Mouse (Mus musculus) cerebellum, postnatal 4 days (tissue): ENCODE measurements at regions not wholly inside any gene's neighbourhood (a gene's known extent, or its start where the extent isn't known, plus 50 kb on each side); places are given as distances from the start of the nearest gene placed in this dataset.

Source experiments
- DNase-seq, 2 experiments: peaks; one replicate each; pipeline ENCODE4 v3.0.0; 2022; ENCODE audit warnings: low spot score in 2 of 2, mixed read lengths in 1 of 2

- no peak for DNase-seq
Observed at GRCm38 (mm10) chr2:46678366-46678765, 1561.2 kb upstream of the Zeb2 start.

- DNase-seq = no peak
Observed at GRCm38 (mm10) chr2:46669517-46670291, 1552.5 kb upstream of the Zeb2 start.

GRCm38 (mm10) chr2:46666990-46667337 is 1549.8 kb upstream of the Zeb2 start:
- DNase-seq = no peak

GRCm38 (mm10) chr2:46666084-46666989 is 1549.1 kb upstream of the Zeb2 start:
- DNase-seq = no peak

DNA sequence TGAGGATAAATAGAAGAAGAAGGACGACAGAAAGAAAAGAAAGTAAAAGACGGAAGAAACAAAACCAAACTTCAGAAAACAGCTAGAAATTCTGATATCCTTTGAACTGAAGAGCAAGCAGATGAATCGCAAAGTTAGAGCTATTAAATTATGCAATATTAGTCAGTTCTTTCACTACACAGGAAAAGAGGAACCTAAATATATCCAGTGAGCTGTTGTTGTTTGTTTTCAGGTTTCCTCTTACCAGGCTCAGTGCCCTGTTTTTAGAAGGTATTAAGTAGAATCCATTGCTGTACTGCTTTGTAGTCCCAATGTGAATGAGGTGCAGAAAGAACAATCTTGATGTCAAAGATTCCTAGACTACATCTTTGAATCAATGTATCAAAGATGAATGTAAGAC is 1544.7 kb upstream of the Zeb2 start:
- DNase-seq = no peak

GRCm38 (mm10) chr2:46660577-46660976 is 1543.4 kb upstream of the Zeb2 start:
- no peak for DNase-seq

DNA sequence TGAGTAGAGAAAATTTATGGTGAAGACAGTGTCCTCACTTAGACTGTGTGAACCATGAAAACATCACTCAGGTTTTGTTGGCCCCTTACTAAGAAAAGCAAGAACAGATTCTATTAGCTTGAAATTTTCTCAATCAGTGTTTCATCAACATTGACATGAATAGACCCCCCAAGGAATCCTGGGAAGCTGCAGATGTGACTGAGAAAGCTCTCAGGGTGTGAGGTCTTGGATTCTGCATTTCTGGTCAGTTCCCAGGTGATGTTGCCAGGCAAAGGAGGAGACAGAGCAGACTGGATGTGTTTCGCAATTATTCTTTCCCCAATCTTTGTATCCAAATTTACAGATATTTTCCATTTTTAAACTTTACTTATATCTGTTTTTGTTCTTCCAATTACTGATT is 1538.1 kb upstream of the Zeb2 start:
- no peak for DNase-seq

DNA sequence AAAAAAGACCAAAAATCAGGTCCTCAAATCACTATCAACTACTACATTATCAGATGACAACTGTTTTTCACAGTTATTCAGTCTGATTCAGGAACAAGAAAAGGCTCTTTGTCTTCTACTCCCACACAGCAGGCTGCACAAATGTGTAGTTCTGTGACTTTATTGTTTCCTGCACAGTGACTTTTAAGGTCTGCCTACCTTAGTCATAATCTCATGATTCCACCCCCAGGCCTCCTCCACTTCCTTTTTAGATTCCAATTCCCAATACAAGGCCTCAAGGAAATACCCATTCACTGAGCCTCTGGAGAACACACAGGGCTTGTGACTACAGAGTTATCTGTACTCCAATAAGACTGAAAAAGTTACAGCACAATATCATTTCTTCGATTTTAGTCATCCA is 1535.4 kb upstream of the Zeb2 start:
- DNase-seq = no peak

DNA sequence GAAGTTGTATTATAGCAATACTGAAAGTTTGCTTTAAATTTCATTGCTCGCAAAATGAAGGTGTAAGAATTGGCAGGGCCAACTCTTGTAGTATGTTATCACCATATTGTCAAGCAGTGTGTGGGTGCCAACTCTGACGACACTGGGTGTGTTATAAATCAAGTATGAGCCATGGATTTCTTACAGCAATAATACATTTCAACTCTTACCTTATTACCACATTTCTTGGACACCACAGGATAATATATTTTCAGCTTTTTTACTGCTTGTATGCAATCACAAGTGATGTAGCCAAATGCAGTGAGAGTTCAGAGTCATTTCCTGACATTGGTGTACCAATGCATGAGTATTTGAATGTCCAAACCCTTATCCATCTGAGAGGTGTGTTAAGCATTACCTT is 1529.2 kb upstream of the Zeb2 start:
- no peak for DNase-seq

DNA sequence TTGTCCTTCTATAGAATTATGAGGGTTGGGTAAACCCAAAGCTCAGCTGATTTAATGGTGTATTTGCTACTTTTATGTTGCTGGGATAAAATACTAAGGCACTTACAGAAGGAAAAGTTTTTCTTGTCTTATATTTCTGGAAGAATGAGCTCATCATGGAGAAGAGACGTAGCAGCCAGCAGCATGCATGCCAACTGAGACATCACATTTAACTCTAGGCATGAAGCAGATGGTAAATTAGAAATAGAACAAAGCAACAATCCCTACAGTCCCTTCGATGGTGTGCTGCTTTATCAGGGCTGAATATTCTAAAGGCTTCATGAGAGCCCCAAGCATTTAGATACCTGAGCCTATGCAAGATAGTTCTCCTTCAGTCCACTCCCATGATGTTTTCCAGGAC is 1492.0 kb upstream of the Zeb2 start:
- no peak for DNase-seq

DNA sequence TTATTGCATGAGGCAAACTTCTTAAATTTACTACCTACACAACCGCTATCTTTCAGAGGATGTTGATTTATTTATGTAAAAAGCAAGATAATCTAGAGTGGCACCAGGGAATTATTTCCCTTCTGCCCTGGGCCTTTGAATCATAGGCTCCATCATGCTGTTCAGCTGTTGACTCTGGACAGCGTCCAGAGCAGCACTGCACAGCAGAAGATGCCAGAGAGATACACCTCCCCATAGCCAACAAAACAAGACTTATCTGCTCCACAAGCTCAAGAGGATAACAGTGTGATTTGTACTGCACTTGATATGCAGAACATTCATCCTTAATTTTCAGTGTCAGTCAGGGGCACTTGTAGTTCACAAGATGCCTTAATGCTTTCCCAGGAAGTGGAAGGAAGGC is 1464.6 kb upstream of the Zeb2 start:
- no peak for DNase-seq

DNA sequence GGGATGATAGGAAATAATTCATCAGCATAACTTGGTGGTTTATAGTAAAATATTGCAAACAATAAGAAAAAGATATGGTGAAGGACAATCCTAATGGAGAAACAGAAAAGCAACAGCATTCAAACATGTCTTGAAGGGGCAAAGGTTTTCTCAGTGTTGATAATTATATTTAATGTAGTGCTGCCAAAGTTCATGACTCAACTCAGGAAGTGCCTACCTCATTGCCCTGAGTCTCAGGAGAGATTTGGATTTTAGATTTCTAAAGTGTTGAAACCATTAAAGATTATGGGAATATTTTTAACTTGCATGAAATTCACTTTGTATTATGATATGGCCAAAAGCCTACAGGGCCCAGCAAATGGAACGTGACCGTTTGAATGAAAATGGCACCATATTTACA is 1453.2 kb upstream of the Zeb2 start:
- DNase-seq = no peak

DNA sequence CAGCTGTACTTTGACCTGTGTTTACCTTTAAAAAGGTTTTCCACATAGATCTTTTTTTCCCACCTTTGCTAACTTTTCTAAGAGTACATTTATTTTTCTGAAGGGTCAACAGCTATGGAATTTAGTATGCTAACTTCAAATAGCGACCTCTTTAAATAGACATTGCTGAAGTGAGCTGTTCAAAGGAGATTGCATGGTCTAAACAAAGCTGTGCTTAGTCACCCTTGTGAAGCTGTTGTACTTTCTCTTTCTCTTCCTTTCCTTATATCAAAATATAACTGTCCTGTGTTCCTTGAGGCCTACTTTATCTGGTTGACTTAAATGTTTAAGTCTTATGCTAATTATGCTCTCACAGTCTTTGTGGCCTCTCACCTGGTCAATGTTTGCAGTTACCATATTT is 1416.2 kb upstream of the Zeb2 start:
- no peak for DNase-seq

DNA sequence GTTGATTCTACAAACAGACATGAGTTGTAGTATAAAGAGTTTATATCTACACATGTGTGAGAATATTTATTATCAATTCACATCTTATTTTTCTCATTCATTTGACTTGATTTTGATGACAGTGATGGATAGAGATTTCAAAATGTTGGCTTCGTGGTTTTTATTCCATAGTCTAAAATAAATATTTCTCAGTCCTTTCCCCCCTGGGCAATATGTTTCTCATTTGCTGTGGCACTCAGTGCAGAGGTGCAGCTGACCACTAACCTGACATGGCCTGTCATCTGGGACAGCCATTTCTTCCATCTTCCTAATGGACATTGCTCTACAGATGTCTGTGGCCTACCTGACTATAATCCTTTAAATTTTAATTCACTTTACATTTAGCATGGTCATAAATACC is 1413.5 kb upstream of the Zeb2 start:
- no peak for DNase-seq

GRCm38 (mm10) chr2:46525223-46525622 is 1408.0 kb upstream of the Zeb2 start:
- DNase-seq = no peak

- DNase-seq = no peak
Observed at GRCm38 (mm10) chr2:46524625-46525024, 1407.4 kb upstream of the Zeb2 start.

- DNase-seq = no peak
Observed at GRCm38 (mm10) chr2:46521147-46521965, 1404.2 kb upstream of the Zeb2 start.

- DNase-seq = no peak
Observed at GRCm38 (mm10) chr2:46512237-46513028, 1395.2 kb upstream of the Zeb2 start.

DNA sequence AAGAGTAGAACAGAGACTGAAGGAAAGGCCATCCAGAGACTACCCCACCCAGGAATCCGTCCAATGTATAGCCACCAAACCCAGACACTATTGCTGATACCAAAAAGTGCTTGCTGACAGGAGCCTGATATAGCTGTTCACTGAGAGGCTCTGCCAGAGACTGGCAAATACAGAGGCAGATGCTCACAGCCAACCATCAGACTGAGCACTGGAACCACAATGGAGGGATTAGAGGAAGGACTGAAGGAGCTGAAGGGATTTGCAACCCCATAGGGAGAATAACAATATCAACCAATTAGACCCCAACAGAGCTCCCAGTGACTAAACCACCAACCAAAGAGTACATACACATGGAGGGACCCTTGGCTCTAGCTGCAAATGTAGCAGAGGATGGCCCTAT is 1389.8 kb upstream of the Zeb2 start:
- no peak for DNase-seq

- DNase-seq = no peak
Observed at GRCm38 (mm10) chr2:46503074-46503473, 1385.9 kb upstream of the Zeb2 start.

GRCm38 (mm10) chr2:46492299-46492698 is 1375.1 kb upstream of the Zeb2 start:
- DNase-seq = no peak
